Mouse (Mus musculus) cerebellum, postnatal 10 days (tissue): ENCODE results near the gene Aff3.
A peak's percentile ranks its signal among the peaks of the same experiment; 100 is the strongest.

ENCODE experiments used
- DNase-seq, 2 experiments: peaks; one replicate each; pipeline ENCODE4 v3.0.0; 2021; ENCODE audit warnings: mixed read lengths in 2 of 2

The Aff3 gene

GRCm38 (mm10) chr1:38654981-38655540, 9.7 kb downstream of the Aff3 start:
- no peak for DNase-seq

DNA sequence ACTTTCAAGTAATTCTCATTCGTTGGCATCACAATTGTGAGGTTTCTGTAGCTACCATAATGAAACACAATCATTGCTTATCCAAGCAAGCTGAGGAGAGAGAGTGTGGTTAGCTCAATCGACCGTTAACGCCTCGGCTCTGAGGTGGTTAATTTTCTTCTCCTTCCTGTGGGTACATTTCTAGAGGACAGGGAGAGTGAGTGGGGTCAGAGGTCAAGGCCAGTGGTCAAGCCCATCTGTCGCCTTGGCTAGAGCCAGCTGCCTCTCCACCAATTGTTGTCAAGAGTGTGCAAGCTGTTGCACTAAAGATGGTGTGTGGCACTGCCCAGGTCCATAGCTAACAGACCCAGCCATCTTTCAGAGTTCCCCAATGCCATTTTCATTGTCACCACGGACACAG, 14.7 kb downstream of the Aff3 start:
- no peak for DNase-seq

DNA sequence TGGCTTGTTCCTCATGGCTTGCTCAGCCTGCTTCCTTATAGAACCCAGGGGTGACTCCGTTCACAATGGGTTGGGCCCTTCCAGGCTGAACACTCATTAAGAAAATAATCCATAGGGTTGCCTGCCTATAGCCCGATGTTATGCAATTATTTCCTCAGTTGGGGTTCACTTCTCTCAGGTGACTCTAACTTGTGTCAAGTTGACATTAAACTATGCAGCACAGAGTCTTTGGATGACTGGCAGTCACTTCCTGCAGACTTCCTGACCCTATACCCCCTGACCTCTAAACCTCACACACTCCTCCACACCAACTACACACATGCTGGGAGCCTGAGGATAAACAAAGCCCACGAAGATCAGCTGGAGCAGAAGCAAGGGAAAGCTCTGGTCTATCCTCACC, 15.6 kb downstream of the Aff3 start:
- DNase-seq: no peak

GRCm38 (mm10) chr1:38642288-38642687, 22.5 kb downstream of the Aff3 start:
- no peak for DNase-seq

- peak; percentile 28 for DNase-seq
Observed at GRCm38 (mm10) chr1:38639669-38640068, 25.1 kb downstream of the Aff3 start.

DNA sequence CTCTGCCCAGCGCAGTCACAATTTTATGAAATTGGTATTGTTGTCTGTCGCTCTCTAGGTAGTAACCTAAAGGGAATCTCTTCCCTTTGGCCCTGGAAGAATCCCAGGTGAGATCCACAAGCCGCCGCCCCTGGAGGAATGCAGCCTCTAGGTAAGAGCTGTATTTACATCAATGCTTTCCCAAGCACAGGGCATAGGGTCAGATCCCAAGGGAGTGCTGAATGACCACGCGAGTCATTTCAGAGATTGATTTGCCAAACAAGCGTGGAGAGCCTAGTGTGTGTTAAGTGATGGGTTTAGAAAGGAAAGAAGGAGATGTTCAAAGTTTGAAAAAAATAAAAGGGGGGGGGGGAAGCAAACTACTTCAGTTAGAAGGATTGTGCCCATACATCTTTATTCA, 29.2 kb downstream of the Aff3 start:
- no peak for DNase-seq

DNA sequence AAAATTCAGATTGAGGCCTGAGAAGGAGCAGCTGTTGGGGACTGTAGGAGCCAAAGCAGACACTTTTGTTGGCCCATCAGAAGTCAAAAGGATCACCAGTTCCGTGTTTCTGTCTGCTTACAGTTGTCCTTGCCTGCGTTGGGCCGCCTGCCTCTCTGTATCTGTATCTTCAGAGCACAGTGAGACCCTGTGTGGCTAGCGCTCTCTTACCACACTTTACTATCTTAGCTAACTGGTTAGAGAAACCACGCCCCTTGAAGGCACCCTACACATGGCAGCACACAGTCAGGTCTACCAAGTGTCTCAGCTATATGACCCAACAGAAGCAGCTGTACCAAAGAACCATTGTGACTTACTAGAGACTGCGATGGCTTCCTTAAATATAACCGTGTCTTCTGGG, 30.7 kb downstream of the Aff3 start:
- DNase-seq: no peak

GRCm38 (mm10) chr1:38632461-38633180, 32.1 kb downstream of the Aff3 start:
- DNase-seq: peak; percentile 40

GRCm38 (mm10) chr1:38631501-38632279, 33.1 kb downstream of the Aff3 start:
- peak; percentile 72 to 78 for DNase-seq

- peak; percentile 21 to 31 for DNase-seq
Observed at GRCm38 (mm10) chr1:38628901-38629585, 35.7 kb downstream of the Aff3 start.

- peak; percentile 53 to 54 for DNase-seq
Observed at GRCm38 (mm10) chr1:38628426-38628825, 36.3 kb downstream of the Aff3 start.

DNA sequence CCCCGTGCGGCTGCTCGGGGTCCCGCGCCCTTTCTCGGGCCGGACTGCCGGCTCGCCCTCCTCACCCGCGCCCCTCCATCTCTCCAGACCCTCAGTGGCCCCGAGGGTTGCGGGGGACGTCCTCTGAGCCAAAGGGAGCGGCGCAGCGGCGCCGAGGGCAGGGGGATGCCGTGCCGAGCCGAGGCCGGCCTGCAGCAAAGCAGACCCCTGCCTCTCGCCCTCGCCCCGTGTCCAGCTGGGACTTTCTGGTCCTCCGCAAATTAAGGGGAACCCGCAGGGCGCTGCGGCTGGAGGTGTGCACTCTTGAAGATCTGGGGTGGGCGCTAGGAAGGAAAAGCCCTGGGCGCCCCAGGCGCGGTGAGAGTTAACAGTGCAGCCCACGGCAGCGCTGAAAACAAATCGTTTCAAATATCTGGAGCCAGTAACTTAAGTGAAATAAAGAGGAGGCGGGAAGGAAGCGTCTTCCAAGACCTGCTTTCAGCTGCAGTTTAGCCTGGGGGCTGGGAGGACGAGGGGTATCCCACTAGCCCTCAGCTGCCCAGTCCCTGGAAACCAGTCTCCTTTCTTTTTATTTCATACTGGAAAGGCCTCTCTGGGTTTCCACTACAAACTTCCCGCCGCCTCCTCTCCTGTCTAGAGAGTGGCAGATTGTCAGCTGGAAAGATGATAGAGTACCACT, 36.9 kb downstream of the Aff3 start:
- DNase-seq: peak in 1 of 2 experiments; percentile 59

DNA sequence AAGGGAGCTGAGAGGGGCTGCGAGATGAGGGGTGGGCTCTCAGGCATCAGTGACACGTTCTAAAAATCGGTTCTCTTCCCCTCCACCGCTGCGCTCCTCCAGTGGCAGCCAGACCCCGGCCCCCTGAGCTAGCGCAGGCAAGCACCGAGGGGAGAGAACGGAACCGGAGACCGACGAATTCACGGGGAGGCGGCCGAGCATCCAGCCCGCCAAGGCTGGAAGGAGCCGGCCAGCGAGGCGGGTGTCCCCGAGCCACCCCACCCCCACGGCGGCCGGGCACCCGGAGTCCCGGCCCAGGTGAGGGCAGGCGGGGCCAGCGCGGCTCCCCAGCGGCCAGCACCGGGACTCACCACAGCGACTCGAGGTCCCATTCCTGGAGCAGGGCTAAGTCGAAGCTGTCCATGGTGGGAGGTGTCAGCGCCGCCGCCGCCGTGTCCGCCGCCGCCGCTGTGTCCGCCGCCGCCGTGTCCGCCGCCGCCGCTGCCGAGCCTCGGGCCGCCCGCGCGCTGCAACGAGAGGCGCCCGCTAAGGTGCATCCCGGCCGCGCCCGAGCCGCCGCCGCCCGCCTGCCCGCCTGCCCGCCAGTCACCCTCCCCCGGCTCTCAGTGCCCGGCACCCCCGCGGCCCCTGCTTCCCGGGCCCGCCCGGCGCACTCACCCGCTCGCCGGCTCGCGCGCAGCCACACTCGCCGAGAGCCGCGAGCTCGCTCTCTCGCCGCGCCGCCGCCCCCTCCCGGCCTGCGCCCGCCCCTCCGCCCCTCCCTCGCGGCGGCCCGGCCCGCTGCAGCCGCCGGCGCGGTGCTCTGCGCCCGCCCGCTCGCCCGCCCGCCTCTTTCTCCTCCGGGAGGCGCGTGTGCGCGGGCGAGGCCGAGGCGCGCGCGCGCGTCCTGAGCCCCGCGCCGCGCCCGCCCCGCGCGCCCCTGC, 37.8 kb downstream of the Aff3 start:
- peak; percentile 85 to 91 for DNase-seq

GRCm38 (mm10) chr1:38626388-38626738, 38.4 kb downstream of the Aff3 start:
- DNase-seq: peak; percentile 53 to 64

GRCm38 (mm10) chr1:38621840-38622239, 42.9 kb downstream of the Aff3 start:
- DNase-seq: no peak

DNA sequence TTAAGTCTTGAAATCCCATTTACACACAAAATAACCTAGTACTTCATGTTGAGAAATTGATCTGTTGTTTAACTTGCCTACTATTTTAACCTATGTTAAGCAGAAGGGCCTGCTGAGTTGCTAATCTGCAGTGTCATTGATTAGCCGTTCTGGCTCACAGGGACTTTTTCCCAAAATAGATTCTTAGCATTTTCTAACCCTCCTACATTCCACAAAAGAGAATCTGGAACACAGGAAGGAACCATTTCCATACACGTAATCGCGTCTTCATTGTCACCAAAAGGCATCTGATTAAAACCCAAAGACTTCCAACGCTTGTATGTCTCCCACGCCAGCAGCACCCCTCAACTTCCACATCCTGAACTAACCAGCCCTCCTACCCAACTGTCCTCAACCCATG, 44.4 kb downstream of the Aff3 start:
- no peak for DNase-seq

DNA sequence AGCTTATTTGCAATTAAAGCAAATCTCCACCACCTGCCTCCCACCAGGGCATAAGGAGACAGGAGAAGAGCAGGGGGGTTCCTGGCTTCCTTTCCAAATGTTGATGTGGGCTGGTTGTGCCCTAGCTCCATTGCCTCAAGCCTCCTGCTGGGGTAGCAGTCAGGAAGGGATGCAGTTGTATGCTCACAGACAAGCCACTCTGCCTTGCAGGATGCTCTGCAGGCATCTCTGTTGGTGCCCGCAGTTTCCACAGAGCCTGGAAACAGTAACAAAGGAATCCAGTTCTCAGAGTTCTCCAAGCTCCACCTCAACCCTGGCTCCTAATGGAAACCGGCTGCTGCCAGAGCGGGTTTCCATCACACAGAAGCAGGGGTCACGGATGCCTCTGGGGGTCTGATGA, 58.0 kb downstream of the Aff3 start:
- peak; percentile 62 to 77 for DNase-seq

DNA sequence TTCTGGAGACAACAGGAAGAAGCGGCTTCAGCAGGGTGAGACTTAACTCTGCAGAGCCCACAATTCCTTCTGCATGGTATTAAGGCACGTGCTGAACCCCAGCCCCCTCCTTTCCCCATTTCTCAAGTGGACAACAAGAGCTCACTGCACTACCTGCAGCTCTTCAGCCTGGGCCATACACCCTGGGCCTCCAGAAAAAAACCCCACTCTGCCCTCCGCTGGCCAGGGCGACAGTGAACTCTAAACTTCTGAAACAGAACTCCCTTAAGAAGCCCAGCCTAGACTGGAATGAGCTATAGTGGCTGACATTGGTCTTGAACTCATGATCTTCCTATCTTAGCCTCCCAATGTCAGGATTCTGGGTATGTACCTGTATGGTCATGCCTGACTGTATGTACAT, 59.3 kb downstream of the Aff3 start:
- DNase-seq: no peak

DNA sequence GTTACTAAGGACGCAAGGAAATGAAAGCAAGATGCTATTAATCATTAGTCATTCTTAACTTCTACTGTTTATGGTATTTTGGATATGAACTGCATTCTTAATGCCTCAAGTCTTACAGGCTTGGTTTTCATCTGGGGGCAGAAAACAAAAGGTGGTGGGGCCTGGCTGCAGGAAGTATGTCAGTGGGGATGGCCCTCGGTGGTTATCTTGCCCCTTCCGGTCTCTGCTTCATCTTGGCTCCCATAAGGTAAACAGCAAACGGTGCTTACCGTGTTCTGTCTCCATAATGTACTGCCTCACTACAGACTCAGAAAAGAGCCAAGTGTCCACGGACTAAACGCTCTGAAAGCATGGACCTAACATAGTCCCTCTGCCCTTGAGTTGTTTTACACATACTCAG, 60.1 kb downstream of the Aff3 start:
- no peak for DNase-seq

DNA sequence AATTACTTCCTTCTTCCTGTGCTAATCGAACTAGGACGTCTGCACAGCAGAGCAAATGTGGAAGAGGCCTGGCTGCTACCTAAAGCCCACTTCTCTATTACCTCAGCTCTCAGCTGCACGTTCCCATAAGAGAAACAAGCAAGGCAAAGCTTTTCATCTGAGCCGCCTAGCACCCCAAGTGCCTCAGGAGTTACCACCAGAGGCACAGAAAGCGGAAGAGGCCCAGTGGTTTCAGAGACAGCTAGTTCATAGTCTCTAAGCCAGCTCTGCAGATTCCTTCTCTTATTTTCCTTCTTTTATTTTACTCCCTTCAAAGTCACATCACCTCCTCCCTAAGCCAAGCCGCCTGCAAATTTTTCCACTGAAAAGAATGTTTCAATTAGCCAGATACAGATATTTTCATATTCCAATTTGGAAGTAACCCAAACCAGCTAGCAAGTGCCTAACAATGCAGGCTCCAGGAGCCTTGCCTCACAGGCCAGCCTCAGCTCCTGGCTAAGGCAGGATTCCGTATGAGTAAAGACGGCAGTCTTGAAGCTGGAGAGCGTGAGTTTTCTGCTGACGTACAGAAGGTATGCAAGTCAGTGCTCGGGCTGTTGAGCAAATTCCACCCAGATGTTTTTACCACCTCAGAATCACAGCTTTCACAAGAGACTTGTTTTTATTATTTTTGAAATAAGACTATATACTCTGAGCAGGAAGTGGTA, 62.8 kb downstream of the Aff3 start:
- DNase-seq: no peak

DNA sequence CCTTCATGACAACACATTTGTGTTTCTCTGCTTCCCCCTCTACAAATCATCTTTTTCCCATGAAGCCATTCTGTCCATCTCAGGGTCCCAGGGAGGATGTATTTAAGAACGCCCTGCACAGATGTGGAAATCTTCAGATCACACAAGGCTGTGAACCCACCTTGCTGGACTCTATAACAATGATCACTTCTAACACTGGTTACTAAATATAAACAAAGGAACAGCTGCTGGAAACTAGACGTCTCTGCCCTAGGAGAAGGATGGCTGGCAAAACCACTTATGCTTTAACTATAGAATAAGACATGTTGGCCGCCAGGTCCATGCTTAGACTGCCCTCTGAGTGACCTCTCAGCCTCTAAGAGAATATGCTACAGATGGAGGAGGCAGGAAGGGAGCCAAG, 69.4 kb downstream of the Aff3 start:
- DNase-seq: no peak
